Mouse (Mus musculus) kidney, adult 2 months (tissue): ENCODE measurements at regions not wholly inside any gene's neighbourhood (a gene's known extent, or its start where the extent isn't known, plus 50 kb on each side); places are given as distances from the start of the nearest gene placed in this dataset.

ENCODE experiments used
- CTCF ChIP-seq: fragments of 200-500 bp; conservative IDR thresholded peaks from 2 replicates; pipeline ENCODE4 v1.5.1; 2011; ENCODE audit warnings: low read depth, mild to moderate bottlenecking, control low read depth, low read length, moderate library complexity, mixed read lengths; ENCODE audit not compliant: insufficient read depth, insufficient read length
- POLR2A ChIP-seq: fragments of 200-500 bp; IDR thresholded peaks from one replicate; pipeline ENCODE4 v1.6.1; 2011; ENCODE audit warnings: low read depth, low read length, control low read depth

DNA sequence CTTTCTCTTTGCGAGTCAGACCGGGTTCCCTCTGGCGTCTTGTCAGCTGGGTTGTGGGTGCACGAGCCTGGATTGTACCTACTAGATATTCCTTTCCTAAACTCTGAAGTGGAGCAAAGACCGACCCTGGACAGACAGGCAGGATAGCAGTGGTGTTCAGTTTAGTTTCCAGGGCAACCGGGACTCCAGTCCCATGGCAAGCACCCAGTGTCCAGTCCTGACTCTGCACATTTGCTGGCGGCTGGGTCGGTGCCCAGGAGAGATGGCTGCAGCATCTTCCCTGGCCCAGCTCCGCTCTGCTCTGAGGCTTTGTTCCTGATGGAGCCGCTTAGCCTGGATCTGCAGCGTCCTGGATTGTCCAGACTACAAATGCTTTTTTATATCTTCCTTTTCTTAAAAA lies 188.1 kb upstream of the Map3k1 start:
- TF ChIP-seq CTCF (no peak), POLR2A (no peak)
